Mouse (Mus musculus) adrenal gland, postnatal 36 days (tissue): ENCODE data around the gene Cyp2d11. TPM values are rescaled to one million over a fixed set of nuclear protein-coding genes. Genes with fewer than 3 reads are reported as not detected.
A peak's percentile ranks its signal among the peaks of the same experiment; 100 is the strongest.
"Not testable (repeated sequence)": the region's sequence is repeated elsewhere in the genome, so short reads cannot be mapped to it uniquely, and the experiment has no call there.

ENCODE experiments used
- DNase-seq, 2 experiments: peaks; one replicate each; pipeline ENCODE4 v3.0.0; 2021; ENCODE audit warnings: mixed read lengths in 1 of 2
- total RNA-seq, 2 experiments: library from RNA; stranded (reverse); gene quantifications; 2 replicates each; pipeline ENCODE4 v1.2.3; 2021

Cyp2d11 gene
- total RNA-seq, 2 experiments from 2014 or later, result not detected

DNA sequence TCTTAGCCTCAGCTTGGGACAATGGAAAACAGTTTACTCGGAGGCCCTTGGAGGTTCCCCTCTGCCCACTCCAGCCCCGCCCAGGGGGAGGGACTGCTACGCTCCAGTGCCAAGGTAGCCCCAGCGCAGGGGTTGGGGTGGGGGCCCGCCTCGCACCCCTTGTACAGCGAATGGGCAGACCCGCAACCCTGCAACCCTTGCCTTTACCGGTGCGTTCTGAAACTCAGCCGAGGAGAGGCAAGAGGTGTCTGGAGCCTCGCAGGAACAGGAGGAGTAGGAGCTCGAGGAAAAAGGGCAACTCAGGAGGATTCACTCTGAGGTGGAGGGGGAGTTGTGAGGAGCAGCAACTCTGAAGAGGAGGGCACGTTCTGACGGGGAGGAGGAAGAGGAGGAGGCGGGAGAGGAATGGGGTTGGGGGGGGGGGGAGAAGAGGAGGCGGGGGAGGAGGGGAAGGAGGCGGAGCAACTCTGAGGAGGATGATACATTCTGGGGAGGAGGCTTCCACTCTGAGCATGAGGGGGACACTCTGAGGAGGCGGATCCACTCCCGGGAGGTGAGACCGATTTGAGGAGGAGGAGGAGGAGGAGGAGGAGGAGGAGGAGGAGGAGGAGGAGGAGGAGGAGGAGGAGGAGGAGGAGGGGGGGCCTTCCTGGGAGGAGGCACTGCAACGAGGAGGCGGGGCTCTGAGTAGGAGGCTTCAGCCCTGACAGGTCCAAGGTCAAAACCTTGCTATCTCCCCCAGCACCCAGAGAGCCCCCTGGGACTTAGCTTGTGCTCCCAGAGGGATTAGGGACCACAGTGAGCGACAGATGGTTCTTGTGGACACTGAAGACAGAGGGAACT is 13.7 kb downstream of the Cyp2d11 start, which contains the start of gene Cyp2d22:
Gene Cyp2d22, minus strand, starts transcription at position 390 of the 843 bp plus-strand sequence.
- DNase-seq, result peak; percentile 67 to 81

DNA sequence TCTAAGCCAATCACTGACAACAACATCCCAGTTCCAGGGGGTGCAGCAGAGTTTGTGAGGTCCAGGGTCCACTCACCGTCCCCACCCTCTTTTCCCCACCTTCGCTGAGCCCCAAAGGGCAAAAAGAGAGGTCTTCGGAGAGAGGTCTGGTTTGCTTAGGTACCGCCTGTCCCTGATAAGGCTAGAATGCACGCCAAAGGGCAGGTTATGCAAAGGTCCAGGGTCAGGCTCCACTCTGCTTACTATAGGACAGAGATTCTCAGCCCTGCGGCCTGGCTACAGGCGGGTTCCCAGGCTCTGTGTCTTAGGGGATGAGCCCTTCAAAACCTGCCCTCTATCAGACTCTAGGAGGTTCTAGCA is 14.3 kb downstream of the Cyp2d11 start:
- no peak for DNase-seq

DNA sequence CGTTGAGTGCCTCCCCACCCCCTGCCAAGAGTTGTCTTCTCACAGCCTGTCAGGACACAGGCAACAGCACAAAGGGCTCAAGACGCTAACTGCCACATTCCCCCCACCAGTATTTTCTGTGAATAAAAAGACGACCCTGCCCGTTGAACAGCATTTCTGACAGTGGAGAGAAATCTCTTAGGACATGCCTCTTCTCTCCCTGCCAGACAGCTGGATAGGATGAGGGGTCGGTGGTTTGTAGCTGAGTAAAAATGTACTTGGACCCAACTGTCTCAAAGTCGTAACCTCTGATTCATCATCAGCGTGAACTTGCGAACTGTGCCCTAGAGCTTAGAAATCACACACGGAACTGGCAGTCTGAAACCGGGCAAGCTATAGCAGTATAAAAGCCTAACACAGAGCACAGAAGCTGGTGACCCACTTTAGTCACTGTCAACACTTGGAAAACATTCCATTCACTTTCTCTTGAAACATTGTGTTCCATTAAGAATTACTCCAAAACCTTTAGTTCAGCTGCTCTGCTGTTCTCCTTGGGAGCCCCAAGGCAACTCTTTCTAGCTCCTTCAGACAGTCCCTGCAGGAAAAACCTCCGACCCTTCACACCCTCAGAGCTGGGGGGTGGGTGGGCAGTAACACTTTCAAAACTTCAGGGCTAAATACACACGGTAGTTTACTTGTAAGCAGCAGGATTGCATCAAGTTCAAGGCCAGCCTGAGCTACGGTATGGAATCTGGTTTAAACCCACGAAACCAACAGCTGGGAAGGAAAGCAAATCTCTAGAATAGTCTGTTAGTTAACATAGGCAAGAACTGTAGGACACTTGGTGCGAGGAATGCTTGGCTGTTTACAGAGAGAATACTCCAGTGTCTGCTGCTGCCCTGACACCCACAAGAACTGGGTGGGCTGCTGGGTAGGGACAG is 15.3 kb downstream of the Cyp2d11 start:
- no peak for DNase-seq

DNA sequence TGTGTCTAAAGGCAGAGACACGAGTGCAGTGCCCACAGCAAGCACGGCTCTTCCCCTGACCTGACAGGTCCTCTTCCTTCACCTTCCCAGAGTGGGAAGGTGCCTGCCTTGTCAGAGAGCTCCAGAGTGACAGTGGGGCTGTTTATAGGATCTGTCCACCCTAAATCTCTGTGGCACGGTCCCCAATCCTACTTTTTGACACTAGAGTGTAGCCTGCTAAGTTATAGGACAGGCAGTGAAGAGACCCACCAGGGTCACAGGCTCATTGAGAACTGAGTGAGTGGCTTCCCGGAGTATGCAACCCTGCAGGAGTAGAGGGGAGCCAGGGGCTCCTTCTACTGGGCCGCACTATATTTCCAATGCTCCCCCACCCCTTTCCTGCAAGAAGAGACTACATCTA is 16.1 kb downstream of the Cyp2d11 start:
- no peak for DNase-seq

DNA sequence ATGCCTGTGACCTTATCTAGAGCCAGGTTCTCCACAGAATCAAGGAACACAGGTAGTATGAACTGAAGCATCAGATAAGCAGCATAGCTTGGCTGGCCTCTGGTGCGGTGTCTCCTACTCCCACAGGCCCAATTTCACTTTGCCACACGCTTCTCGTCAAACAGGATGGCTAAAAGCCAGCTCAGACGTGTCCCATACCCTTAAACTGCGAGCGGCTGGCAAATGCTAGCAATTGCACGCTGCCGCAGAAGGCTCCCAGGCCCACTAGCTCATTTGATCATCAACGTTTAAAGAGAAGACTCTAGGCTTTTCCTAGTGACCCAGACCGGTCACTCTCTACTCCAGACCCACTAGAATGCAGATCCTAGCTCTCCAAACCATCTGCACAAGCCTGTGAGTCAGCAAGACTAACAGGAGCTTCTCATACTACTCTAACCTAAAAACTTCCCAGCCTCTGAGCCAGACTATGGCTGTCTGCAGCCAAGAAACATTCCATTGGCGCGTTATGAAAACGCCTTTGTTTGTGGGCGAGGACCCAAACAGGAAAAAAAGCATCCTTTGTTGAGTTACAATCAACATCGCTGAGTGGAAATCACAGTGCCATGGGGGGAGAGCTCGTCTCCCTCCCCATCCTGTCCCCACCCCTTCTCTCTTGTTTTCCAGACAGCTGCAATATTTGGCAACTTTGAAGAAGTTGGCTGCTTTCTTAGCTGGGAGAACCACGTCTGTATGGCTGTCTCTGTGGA is 17.3 kb downstream of the Cyp2d11 start:
- peak in 1 of 2 experiments; percentile 57 for DNase-seq

DNA sequence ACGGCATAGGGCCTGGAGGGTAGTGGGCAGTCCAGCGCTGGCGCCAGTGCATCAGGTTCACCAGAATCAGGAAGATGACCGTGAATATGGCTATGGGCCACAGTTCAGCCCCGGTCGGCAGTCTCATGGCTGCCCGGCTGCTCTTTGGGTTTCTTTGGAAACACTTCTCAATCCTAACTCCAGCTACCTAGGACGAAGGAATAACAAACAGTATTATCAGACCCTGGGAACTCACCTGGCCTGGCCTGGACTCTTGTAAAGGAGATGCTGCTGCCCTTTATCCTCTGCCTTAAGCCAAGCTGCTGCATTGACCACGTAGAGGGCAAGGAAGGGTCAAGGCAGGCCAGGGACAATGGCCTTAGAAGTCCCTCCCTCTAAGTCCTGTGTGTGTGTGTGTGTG is 18.0 kb downstream of the Cyp2d11 start:
- no peak for DNase-seq

DNA sequence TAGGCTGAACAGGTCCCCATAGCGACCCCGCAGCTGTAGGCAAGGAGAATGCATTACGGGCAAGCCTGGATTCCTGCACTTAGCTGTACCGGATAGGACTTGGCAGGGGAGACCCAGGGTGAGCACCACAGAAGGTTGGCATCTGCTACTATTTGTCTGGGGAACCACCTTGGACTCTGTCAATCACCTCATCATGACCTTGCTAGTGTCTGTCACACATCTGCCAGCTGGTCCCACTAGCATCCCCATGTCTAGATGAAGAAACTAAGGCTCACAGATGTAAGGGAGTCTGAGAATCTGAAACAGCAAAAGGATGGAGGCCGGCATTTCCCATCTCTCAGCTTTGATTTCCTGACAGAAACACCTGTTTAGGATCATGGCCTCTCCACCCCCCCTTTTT is 19.4 kb downstream of the Cyp2d11 start:
- DNase-seq, result no peak

DNA sequence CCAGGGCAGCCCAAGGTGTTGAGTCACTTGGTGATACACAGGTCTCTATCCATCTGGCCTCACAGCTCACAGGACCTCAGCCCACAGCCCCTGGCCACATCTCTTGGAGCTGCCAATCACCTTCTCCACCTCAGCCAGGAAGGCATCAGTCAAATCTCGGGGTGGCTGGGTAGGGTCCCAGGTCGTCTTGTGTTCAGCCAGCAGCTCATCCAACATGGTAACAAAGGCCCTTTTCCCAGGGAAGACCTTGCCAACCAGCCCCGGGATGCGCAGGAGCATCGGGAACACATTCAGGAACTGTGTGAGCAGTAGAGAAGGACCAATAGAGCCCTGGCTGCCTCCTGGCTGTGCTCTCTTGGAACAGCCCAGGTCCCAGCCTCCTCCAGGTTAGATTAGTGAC is 20.8 kb downstream of the Cyp2d11 start:
- DNase-seq, result no peak

DNA sequence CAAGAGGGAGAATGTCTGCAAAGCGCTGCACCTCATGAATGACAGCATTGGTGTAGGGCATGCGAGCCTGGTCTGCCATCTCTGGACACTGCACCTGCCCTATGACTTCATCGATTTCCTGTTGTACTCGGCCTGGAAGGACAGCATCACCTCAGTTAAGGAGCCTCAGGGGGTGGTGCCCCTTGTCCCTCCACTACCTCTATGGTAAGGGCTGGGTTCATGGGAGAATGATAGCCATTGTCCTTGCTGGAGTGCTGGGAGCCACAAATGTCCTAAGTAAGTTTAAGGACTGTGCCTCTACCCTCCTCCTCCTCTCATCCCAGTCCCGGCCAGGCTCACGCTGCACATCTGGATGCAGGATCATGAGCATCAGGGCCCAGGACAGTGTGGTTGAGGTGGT is 21.4 kb downstream of the Cyp2d11 start:
- DNase-seq, result no peak

DNA sequence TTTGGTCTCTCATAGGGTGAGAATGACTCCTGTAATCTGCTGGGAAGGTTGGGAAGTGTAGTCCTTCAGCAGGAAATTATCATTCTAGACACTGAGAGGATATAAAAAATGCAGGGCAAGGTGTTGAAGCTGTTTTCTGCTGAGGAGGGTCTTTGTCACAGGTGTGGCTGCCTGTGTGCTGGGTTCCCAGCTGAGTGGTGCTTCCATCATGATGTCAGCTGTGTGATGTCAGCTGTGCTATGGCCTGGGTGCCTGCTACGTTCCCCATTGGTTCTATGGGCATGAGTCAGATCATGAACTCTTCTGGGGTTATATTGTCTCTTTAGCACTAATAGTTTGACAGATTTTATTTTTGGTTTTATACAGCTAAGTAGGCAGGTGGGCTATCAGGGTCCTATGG is 25.0 kb downstream of the Cyp2d11 start:
- no peak for DNase-seq

DNA sequence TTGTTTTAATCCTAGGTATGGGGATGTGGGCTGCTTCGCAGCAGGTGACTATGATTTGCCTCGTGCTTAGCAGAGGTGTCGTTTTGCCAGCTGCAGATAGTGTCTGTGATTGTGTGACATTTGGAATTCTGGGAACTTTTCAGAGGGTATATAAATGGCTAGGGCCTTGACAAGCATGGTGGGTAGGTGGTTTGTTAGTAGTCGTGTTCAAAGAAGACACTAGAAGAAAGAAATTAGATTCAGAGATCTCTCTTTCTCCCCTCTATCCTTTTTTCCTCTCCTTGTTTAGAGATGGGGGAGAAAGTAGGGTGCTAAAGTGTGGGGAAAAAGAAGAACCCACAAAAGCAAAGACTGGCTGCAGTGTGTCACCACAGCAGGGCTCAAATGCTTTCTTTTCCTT is 25.7 kb downstream of the Cyp2d11 start:
- DNase-seq, result no peak

DNA sequence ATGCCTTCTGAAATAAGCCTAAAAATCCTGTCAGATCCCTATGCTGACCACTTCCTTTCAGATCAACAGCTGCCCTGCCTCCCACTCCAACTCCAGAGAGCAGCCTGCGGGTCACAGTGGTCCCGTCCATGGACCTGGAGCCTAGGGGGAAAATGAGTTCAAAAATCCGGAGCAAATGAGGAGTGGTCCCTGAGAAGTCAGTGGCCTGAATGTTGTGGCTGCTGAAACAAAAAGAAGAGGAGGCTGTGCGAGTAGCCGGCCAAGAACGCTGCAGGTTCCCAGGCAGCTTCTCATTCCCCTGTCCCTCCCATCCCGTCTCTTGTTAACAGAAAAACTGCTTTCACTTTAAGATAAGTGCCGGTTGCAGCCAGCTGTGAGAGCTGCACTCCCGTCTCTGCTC is 29.3 kb downstream of the Cyp2d11 start:
- DNase-seq, result not testable (repeated sequence)

DNA sequence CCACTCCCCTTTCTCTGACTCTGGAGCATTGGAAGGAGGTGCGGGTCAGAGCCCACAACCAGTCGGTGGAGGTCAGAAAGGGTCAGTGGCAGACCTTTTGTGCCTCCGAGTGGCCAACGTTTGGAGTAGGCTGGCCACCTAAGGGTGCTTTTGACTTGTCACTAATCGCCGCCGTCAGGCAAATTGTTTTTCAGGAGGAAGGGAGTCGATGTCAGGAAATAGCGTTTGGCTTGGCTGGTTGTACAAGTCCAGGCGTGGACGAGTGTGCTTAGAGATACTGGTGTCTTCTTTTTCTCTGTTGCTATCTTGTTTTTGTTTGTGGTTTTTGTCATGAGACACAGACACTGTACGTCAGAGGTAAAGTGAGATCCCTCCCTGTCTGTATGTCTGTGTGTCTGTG is 30.0 kb downstream of the Cyp2d11 start:
- DNase-seq, result not testable (repeated sequence)

DNA sequence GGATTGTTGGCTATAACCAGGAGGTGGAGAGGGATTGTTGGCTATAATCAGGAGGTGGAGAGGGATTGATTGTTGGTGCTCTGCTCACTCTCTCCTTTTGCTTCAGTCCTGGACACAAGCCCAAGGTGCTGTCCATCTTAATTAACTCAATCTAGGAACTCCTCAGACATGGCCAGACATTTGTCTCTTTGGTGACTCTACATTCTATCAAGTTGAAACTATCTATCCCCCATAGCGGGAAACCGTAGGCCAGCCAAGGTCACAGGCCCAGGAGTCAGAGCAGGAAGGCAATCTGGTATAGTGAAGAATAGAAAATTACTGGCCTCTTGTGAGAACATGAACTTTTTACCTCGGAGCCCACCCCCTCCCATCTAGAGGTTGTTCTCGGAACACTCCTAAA is 31.6 kb downstream of the Cyp2d11 start:
- DNase-seq, result peak in 1 of 2 experiments; percentile 40

DNA sequence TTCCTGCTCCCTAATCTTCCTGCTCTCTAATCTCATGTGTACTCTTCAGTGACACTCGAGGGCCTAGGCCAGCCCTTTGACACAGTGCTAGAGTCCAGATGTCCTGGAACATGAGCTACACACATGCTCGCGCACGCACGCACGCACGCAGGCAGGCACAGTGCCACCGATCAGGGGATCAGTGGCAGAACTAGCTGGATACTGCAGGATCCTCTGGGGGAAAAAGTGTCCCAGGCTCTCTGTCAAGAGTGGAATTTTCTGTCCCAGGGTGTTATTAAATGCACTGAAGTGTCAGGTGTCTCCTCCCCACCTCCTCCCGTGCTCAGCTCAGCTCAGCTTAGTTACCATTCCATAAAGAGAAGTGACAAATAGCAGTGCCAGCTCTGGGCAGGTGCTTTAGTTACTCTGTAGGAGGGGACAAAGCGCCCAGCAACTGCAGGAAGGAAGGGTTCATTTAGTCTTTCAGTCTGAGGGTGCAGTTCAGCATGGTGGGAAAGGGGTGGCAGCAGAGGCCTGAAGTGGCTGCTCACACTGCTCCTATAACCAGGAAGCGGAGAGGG is 32.3 kb downstream of the Cyp2d11 start:
- peak in 1 of 2 experiments; percentile 32 for DNase-seq

DNA sequence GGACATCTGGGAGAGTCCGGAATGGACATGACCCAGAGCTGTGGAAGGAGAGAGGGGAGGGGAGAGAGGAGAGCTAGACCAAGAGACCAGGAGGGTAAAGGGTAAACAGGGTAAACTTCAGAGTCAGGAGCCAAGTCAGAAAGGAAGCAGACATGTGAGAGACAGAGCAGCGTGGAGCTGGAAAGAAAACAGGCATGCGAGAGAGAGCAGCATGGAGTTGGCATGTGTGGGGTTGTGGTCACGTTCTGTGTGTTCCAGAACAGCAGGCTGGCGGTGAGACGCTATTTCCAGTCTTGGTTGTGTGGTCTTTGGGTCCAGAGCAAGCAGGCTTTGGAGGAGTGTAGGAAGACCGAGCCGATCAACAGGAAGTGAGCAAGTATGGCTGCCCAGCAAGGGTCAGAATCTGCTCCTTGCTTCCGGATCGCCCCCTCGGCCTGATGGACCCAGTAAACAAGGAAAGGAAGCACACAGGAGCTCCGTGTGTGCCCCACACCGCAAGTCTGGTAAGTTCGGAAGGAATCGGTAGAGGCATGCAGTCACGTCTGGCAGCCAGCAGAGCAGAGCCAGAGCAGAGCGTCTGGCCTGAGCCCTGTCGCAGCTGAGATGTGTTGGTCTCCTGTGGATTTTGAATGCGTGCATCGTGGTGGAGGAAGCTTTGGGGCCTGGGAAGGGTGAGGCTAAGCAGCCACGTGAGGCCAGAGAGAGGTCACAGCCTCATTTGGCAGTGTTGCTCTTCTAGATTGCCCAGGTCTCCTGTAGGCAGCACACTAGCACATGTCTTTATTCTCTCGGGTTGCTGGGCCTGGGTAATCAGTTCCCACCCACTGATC is 35.2 kb downstream of the Cyp2d11 start:
- no peak for DNase-seq

DNA sequence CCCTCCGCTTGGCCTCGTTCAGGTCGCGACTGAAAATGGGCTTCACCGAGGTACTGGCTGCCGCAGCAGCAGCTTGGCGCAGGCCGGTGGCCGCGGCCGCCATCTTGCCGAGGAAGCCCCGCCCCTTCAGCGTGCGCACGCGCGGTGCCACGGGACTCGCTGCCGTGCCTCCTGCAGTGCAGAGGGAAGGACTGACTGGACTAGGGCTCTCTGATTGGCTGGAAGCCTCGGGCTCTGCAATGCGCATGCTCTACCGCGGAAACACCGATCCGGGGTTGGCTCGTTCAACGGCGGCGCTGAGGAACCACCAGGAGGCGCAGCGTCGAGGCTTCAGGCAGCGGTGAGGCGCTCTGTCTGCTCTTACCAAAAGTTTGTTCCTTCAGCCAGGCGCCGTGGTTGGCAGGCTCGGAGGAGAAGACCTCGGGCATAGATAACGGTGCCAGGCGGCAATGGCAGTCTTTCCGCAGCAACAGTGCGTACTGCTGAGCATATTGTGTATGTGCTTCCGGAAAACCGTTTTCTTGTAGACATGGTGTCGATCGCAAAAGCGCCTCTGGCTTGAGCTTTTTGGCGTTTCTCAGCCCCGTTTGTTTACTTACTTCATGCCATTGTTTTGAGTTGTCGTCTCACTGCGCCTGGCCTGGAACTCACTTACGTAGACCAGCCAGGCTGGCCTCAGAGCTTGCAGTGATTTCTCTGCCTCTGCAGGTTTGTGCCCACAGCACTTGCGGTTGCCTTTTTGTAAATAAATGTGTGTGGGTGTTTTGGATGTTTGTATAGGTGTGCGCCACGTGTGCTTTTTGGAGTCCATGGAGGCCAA is 39.5 kb downstream of the Cyp2d11 start, which contains the start of gene Ndufa6:
Gene Ndufa6, minus strand, starts transcription at position 197 of the 820 bp plus-strand sequence.
- peak; percentile 98 to 99 for DNase-seq

DNA sequence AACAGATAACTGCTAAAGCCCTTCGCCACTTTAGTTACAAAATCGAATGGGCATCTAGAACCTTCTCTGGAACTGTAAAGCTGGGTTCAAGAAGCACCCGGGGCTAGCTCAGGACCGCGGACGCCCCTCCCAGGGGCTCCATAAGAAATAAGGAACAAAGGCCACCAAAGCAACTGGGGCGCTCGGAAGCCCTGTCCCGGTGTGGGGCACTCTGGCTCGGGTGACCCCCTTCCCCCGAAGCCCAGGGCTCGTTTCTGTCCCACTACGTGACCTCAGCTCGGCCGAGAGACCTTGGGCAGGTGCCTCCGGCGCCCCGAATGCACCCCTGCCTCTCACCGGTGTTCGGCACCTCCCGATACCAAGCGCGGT is 40.1 kb downstream of the Cyp2d11 start:
- no peak for DNase-seq

DNA sequence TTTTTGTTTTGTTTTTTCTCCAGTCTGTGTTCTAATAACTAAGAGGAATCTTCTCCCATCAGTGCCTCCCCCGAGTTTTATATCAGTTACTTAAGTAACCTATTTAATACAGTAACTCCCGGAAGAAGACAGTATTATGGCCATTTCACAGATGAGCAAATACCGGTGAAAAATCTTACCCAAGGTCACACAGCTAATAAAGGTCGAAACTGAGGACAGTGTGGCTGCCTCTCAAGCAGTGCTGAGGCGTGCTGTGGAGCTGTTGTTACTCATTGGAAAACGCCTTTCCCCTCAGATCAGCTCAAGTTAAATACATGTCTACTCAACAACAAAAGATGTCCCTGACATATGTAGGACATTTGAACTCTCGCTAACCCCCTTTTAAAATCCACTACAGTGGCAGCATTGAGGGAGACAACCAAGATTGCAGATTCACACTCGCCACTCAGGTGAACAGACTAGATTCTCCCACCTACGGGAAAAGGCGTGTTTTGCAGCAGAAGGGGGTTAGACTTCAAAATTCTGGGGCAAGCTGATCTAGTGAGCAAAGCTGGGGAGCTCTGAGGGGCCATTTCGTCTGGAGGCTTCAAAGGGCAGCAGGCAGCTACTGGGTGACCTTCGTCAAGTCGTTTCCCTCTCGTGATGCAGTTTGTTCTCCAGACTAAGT is 40.6 kb downstream of the Cyp2d11 start:
- peak in 1 of 2 experiments; percentile 23 for DNase-seq
